Mouse (Mus musculus) right cerebral cortex, adult 2 months (tissue): ENCODE results near the gene Mxd4.

ENCODE experiments used
- DNase-seq, 2 experiments: peaks; one replicate each; pipeline ENCODE4 v3.0.0; 2021 to 2022; ENCODE audit warnings: low spot score in 2 of 2

Mxd4 gene

GRCm38 (mm10) chr5:34170726-34171125 lies 16.8 kb downstream of the Mxd4 start:
- peak in 1 of 2 experiments; percentile 40 for DNase-seq

DNA sequence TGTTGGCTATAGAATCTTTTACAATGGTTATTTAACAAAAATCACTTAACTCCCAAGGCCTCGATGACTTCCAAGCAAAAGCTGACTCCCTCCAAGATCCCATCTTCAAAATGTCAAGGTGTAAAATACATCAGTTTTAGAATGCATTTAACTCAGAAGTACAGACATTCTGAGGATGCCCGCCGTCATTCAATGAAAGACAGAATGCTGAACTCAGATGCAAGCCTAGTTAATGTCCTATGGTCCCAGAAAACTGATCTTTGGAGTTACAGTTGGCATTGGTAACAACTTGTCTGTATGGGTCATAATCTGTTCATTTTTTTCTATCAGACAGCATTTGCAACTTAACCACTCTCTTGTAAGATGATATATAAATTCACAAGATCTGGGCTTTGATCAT lies 17.6 kb downstream of the Mxd4 start:
- DNase-seq = no peak

DNA sequence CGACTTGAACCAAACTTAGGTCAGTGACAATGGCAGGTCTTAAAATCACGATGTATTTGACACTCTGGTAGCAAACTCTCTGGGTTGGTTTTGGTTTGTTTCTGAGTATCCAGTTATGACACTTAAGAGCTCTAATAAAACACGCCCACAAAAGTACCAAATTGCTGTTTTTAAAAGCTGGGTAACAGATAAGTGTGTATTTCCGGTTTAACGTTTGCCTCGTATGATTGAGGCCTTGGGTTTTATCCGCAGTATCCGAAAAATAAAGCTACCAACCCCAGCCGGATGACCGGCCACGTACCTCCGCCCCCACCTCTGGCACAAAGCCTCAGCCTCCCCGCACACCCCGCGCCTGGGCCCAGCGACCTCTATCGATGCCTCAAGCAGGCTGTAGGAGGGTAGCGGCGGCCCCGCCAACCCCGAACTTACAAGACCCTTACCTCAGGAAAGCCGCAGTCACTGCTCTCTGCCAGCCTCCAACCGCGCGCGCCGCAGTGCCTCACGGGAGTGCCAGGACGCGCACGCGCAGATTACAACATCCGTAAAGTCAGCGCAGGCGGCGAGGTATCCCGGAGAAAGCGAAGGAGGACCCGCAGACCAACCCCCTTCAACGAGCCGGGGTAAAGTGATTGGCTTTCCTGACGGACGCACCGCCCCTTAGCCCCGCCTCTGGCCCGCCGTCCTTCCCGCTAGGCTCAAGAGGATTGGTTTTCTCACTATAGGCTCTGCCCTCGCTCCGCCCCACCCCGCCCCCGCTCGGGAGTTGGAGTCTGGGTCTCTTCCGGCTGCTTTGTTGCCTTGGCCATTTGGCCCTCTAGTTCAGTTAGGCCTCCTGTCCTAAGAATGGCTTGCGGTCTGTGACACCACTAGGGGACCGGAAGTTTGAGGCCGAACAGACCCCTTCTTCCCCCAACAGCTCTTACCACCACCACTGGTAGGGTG lies 18.3 kb downstream of the Mxd4 start, which contains the start of the genes Poln and Haus3:
Gene Poln, minus strand, starts transcription at position 499 of the 942 bp plus-strand sequence.
Gene Haus3, minus strand, starts transcription at position 578 of the 942 bp plus-strand sequence.
- DNase-seq = peak; percentile 97

DNA sequence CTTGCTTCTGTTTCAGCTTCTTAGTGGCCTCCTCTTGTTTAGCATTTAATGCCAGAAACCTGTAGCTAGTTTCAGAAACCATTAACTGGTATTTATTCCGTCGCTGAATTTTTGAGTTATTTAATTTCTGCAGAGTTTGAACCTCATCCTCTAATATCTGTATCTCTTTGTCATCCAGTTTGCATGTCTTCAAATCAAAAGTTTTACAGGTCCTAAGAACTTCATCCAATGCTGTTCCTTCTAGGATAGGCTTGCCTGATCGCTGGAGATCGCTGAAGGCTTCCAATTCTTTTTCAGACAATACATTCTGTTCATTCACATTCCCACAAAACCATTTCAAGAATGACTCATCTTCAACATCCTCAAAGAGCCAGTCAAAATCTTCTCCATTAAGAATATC lies 19.7 kb downstream of the Mxd4 start:
- DNase-seq = no peak

- DNase-seq = no peak
Observed at GRCm38 (mm10) chr5:34165793-34166192, 21.7 kb downstream of the Mxd4 start.

- no peak for DNase-seq
Observed at GRCm38 (mm10) chr5:34148476-34148875, 39.0 kb downstream of the Mxd4 start.

DNA sequence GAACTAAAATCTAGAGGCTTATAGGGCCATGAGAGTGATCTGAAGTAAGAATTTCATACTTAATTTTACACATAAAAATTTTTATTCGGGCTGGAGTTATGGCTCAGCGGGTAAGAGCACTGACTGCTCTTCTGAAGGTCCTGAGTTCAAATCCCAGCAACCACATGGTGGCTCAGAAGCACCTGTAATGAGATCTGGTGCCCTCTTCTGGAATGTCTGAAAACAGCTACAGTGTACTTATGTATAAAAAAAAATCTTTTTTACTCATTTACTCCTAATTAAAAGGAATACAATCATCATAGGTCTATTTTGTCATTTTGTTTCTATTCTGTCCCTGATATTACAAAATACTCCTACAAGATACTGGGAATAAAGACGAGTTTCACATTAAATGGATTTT lies 40.0 kb downstream of the Mxd4 start:
- no peak for DNase-seq

GRCm38 (mm10) chr5:34139751-34140150 lies 47.8 kb downstream of the Mxd4 start:
- peak; percentile 36 to 40 for DNase-seq

DNA sequence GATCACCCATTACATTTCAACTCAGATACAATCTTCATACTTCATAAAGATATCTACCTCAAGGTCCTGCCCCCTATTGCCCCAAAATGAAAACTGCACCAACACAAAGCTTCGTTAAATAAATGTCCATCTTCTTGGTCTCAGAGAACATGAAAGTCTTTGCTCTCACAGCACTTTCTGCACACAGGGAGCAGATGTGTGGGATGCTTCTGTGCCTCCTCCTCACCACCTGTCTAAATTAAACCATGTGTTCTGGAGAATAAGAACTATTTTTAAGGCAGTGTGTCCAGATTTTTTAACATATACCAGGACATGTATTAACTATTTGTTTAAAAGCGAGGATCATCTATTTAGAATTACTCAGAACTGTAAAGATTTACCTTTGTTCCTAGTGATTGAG lies 54.8 kb downstream of the Mxd4 start:
- peak; percentile 8 for DNase-seq

DNA sequence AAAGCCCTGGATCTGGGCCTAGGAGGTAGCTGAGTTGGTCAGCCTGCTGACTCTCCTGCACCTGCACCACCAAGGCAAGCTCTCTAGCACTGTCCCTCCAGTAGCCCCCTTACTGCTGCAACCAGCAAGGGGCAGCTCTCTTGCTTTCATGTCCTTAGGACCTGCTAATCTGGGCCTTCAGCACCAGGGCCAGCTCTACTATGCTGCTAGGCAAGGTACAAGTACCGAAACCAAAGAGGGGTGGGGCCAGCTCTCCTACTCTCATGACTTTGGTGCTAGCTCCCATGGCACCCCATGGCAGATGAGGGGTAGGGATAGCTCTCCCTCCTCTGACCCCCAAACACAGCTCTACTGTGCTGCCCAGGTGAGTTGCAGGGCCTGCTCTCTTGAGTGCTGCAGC lies 63.4 kb downstream of the Mxd4 start:
- DNase-seq = no peak
